Mouse (Mus musculus): Measurements from ENCODE around the gene Lypd5. TPM values are rescaled to one million over a fixed set of nuclear protein-coding genes. Genes with fewer than 3 reads are reported as not detected.
A peak's percentile ranks its signal among the peaks of the same experiment; 100 is the strongest.

Gene Lypd5
- polyA plus RNA-seq, 1 experiment from 2014 or later, result not detected

DNA sequence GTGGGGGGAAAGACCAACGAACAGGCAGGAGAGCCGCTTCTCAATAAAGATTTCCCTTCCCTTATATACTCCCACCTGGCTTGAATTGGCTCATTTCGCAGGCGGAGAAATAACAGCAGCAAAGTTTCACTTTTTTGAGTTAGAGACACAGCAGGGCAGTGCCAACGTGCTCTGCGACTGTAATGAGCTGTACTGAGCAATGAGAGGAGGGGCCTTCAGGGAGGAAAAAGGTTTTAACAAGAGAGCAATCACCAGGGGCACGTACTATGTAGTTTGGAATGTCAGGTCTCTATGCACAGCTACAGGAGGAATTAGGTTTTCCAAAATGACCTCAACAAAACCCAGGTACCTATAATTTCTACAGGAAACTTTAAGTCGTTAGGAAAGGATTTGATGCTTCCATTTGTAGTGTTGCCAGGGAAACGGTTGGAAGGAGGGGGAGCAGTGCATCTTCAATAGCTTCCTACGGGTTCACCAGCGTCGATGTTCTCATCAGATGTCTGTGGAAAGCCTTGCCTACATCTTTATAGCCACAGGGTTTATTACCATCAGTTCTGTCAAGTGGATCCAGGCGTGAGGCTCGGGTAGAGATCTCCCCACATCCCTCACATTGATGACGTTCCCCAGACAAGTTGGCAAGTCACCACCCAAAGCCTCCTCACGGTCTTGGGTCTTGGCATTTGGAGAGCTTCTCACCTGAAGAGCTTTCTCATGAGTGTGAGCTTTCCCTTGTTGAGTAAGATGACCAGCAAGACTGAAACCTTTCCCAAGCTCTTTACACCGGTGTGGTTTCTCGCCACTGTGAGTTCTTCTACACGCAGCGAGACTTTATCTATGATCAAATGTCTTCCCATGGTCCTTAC lies 22.5 kb upstream of the Lypd5 start:
- Histone ChIP-seq H3K9me3 (ENCODE audit: control insufficient read depth, low read length) (no peaks in the 10 kb centered on the region), H3K36me3 (ENCODE audit: control insufficient read depth, insufficient read depth) (no peaks in the 10 kb centered on the region), H3K4me3 (replicated peaks; ENCODE audit: low read length) (peak overlapping the region; percentile 35), H3K9ac (replicated peaks; ENCODE audit: low read depth, low read length) (0 out of 2 replicates have a peak overlapping the region, but pooled peaks have one; percentile 7), H3K27me3 (replicated peaks; ENCODE audit: control insufficient read depth, insufficient read depth, low read length) (no peaks in the 10 kb centered on the region), H3K27ac (ENCODE audit: low read length) (no peak overlapping the region), H3K4me1 (replicated peaks; ENCODE audit: control insufficient read depth, insufficient read depth, low read length) (peaks cover 17% of the 10 kb centered on the region), H3K4me2 (ENCODE audit: low read length) (peak overlapping the region; percentile 60)
- peak; percentile 64 for ATAC-seq
- 31% methylated on average over 20 of the region's 20 CpGs for WGBS

- Histone ChIP-seq H3K9me3 (ENCODE audit: control insufficient read depth, low read length) (no peaks in the 10 kb centered on the region), H3K9ac (replicated peaks; ENCODE audit: low read depth, low read length) (no peak overlapping the region), H3K27ac (ENCODE audit: low read length) (no peak overlapping the region), H3K4me3 (replicated peaks; ENCODE audit: low read length) (no peak overlapping the region), H3K4me2 (ENCODE audit: low read length) (no peak overlapping the region), H3K36me3 (ENCODE audit: control insufficient read depth, insufficient read depth) (no peaks in the 10 kb centered on the region), H3K27me3 (replicated peaks; ENCODE audit: control insufficient read depth, insufficient read depth, low read length) (no peaks in the 10 kb centered on the region), H3K4me1 (replicated peaks; ENCODE audit: control insufficient read depth, insufficient read depth, low read length) (peaks cover 17% of the 10 kb centered on the region)
- ATAC-seq, result no peak
- WGBS, result 91% methylated on average over 14 of the region's 14 CpGs
These were observed 21.6 kb upstream of the Lypd5 start for GRCm38 (mm10) chr7:24327281-24327975.

DNA sequence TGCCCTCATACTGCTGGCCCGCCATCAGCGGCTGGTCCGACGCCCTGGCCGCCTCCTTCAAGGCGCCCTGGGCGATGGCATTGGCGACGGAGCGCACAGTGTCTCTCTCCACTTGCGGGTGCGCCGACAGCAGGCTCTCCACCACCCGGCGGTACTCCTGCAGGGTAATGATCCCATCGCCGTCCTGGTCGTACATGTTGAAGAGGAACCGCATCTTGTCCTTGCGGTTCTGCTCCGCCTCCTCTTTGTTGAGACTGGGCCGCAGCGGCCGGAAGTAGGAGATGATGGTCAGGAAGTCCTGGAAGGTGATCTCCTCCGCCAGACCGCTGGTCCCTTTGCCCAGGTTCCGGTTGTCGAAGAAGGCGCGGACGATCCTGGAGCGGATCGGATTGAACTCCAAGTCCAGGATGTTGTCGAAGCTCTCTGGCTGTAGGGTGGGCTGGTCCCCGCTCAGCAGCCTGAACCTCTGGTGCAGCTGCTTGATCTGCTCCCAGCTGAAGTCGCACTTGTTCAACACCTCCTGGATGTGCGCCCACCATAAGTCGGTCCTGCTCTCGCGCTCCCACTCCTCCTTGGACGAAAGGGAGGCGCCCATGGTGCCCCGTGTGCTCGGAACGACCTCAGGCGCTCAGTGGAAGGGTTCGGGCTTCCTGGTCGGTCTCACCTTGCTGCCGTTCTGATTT lies 15.6 kb upstream of the Lypd5 start, which contains the start of gene Tescl:
Tescl (minus strand) TSS at position 633 of the 683 bp plus-strand sequence.
- Histone ChIP-seq H3K9me3 (ENCODE audit: control insufficient read depth, low read length) (no peaks in the 10 kb centered on the region), H3K36me3 (ENCODE audit: control insufficient read depth, insufficient read depth) (no peaks in the 10 kb centered on the region), H3K4me1 (replicated peaks; ENCODE audit: control insufficient read depth, insufficient read depth, low read length) (no peaks in the 10 kb centered on the region), H3K4me3 (replicated peaks; ENCODE audit: low read length) (no peak within 1 kb of the TSS), H3K27ac (ENCODE audit: low read length) (no peak within 1 kb of the TSS), H3K9ac (replicated peaks; ENCODE audit: low read depth, low read length) (no peak within 1 kb of the TSS), H3K27me3 (replicated peaks; ENCODE audit: control insufficient read depth, insufficient read depth, low read length) (peaks cover 15% of the 10 kb centered on the region), H3K4me2 (ENCODE audit: low read length) (no peak within 1 kb of the TSS)
- WGBS, result 52% methylated on average over 49 of the region's 49 CpGs
- no peak for ATAC-seq

GRCm38 (mm10) chr7:24335699-24336309 lies 13.2 kb upstream of the Lypd5 start:
- H3K4me1 ChIP-seq (replicated peaks; ENCODE audit: control insufficient read depth, insufficient read depth, low read length), result no peaks in the 10 kb centered on the region
- H3K36me3 ChIP-seq (ENCODE audit: control insufficient read depth, insufficient read depth), result no peaks in the 10 kb centered on the region
- no peak for ATAC-seq
- H3K27ac ChIP-seq (ENCODE audit: low read length), result no peak overlapping the region
- no peak overlapping the region for H3K4me2 ChIP-seq (ENCODE audit: low read length)
- WGBS, result 10% methylated on average over 5 of the region's 5 CpGs
- H3K27me3 ChIP-seq (replicated peaks; ENCODE audit: control insufficient read depth, insufficient read depth, low read length), result peaks cover 15% of the 10 kb centered on the region
- H3K9me3 ChIP-seq (ENCODE audit: control insufficient read depth, low read length), result no peaks in the 10 kb centered on the region
- no peak overlapping the region for H3K4me3 ChIP-seq (replicated peaks; ENCODE audit: low read length)
- H3K9ac ChIP-seq (replicated peaks; ENCODE audit: low read depth, low read length), result no peak overlapping the region

DNA sequence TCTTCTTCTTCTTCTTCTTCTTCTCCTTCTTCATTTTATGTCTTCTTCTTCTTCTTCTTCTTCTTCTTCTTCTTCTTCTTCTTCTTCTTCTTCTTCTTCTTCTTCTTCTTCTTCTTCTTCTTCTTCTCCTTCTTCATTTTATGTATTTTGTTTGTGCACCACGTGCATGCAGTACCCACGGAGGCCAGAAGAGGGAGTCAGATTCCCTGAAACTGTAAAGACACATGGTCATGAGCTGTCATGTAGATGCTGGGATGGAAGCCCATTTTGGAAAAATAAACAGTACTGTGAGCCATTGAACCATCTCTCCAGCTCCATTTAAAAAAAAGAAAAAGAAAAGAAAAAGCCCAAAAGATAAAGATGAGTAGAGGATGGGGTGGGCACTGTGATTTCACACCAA lies 10.8 kb upstream of the Lypd5 start:
- Histone ChIP-seq H3K4me1 (replicated peaks; ENCODE audit: control insufficient read depth, insufficient read depth, low read length) (no peaks in the 10 kb centered on the region), H3K4me3 (replicated peaks; ENCODE audit: low read length) (no peak overlapping the region), H3K9me3 (ENCODE audit: control insufficient read depth, low read length) (no peaks in the 10 kb centered on the region), H3K27me3 (replicated peaks; ENCODE audit: control insufficient read depth, insufficient read depth, low read length) (peaks cover 13% of the 10 kb centered on the region), H3K9ac (replicated peaks; ENCODE audit: low read depth, low read length) (no peak overlapping the region), H3K27ac (ENCODE audit: low read length) (no peak overlapping the region), H3K4me2 (ENCODE audit: low read length) (no peak overlapping the region), H3K36me3 (ENCODE audit: control insufficient read depth, insufficient read depth) (no peaks in the 10 kb centered on the region)
- WGBS, result 45% methylated on average over 2 of the region's 2 CpGs
- no peak for ATAC-seq

- no peaks in the 10 kb centered on the region for H3K4me1 ChIP-seq (replicated peaks; ENCODE audit: control insufficient read depth, insufficient read depth, low read length)
- H3K36me3 ChIP-seq (ENCODE audit: control insufficient read depth, insufficient read depth), result no peaks in the 10 kb centered on the region
- 68% methylated on average over 7 of the region's 7 CpGs for WGBS
- H3K9me3 ChIP-seq (ENCODE audit: control insufficient read depth, low read length), result no peaks in the 10 kb centered on the region
- H3K9ac ChIP-seq (replicated peaks; ENCODE audit: low read depth, low read length), result no peak overlapping the region
- no peaks in the 10 kb centered on the region for H3K27me3 ChIP-seq (replicated peaks; ENCODE audit: control insufficient read depth, insufficient read depth, low read length)
- ATAC-seq, result no peak
- no peak overlapping the region for H3K4me2 ChIP-seq (ENCODE audit: low read length)
- no peak overlapping the region for H3K4me3 ChIP-seq (replicated peaks; ENCODE audit: low read length)
- H3K27ac ChIP-seq (ENCODE audit: low read length), result no peak overlapping the region
These were observed 5.2 kb upstream of the Lypd5 start for GRCm38 (mm10) chr7:24343701-24344272.

- Histone ChIP-seq H3K27me3 (replicated peaks; ENCODE audit: control insufficient read depth, insufficient read depth, low read length) (no peaks in the 10 kb centered on the region; the same call in 1 of the 2 replicates), H3K4me1 (replicated peaks; ENCODE audit: control insufficient read depth, insufficient read depth, low read length) (no peaks in the 10 kb centered on the region), H3K4me3 (replicated peaks; ENCODE audit: low read length) (no peak overlapping the region), H3K27ac (ENCODE audit: low read length) (no peak overlapping the region), H3K36me3 (ENCODE audit: control insufficient read depth, insufficient read depth) (no peaks in the 10 kb centered on the region), H3K9me3 (ENCODE audit: control insufficient read depth, low read length) (no peaks in the 10 kb centered on the region), H3K9ac (replicated peaks; ENCODE audit: low read depth, low read length) (no peak overlapping the region), H3K4me2 (ENCODE audit: low read length) (no peak overlapping the region)
- 72% methylated on average over 5 of the region's 5 CpGs for WGBS
- no peak for ATAC-seq
These were observed 2.6 kb upstream of the Lypd5 start for GRCm38 (mm10) chr7:24346444-24346843.

DNA sequence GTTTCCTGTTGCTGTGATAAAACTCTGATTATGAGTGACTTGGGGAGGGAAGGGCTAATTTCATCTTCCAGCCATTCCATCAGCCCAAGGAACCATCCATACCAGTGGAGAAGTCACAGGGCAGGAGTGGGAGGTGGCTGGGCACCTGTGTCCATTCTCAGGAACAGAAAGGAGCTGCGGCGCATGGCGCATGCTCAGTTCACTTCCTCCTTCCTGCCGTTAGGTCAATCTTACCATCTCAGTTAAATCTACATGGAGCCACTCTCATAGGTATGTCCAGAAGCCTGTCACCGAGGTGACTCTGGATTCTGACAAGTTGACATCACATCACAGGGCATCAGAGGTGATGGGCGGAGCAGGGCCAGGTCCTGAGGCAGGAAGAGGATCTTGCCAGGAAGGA lies 6.7 kb downstream of the Lypd5 start:
- no peak overlapping the region for H3K4me3 ChIP-seq (replicated peaks; ENCODE audit: low read length)
- H3K4me1 ChIP-seq (replicated peaks; ENCODE audit: control insufficient read depth, insufficient read depth, low read length), result no peaks in the 10 kb centered on the region
- no peak overlapping the region for H3K9ac ChIP-seq (replicated peaks; ENCODE audit: low read depth, low read length)
- no peak overlapping the region for H3K27ac ChIP-seq (ENCODE audit: low read length)
- ATAC-seq, result no peak
- H3K9me3 ChIP-seq (ENCODE audit: control insufficient read depth, low read length), result 0 out of 2 replicates have a peak, but pooled peaks cover 2% of the 10 kb centered on the region
- H3K4me2 ChIP-seq (ENCODE audit: low read length), result no peak overlapping the region
- H3K36me3 ChIP-seq (ENCODE audit: control insufficient read depth, insufficient read depth), result no peaks in the 10 kb centered on the region
- H3K27me3 ChIP-seq (replicated peaks; ENCODE audit: control insufficient read depth, insufficient read depth, low read length), result peaks cover 4% of the 10 kb centered on the region; the same call in 1 of the 2 replicates
- WGBS, result 90% methylated on average over 6 of the region's 6 CpGs

Measured in forebrain, embryonic 16.5 days (tissue).